Mouse (Mus musculus): ENCODE results near the gene Atp6v0e2.

DNA sequence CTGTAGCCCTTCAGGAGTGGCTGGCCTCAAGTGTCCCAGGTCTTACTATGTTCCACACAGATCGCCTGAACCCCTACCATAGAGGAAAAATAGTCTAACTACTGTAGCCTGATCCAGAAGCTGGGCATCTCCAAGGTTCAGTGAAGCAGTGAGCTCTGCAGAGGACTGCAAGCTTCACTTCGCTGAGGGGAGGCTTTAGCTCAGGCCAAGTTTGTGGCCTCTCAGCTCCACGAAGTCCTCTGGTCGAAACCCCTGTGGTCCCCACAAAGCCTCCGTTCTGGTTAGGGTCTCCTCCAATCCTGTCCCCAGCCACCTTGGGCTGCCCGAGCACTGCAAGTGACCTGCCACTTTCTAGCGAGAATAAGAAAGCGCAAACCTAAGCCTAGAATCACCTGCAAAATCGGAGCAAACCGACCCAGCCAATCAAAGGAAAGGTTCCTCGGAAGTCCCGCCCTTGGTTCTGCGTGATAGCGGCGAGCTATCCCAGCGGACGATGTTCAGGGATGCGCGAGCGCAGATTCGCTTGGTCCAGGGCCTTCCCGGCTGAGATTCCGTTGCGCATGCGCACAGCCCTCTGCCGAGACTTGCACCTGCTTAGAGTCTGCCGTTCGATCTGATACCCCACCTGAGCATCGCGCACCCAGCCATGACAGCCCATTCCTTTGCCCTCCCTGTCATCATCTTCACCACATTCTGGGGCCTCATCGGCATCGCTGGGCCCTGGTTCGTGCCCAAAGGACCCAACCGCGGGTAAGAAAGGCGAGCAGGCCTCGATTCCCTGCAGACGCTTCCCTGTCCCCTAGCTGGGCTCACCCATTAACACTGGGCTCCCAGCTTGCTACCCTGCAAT is at the start of gene Atp6v0e2:
- no peak for TF ChIP-seq CTCF (conservative IDR thresholded peaks at IDR 0.05 in 1 of 2, IDR thresholded peaks at IDR 0.05 in 1 of 2; ENCODE audit: low read depth in 2 of 2, low read length in 2 of 2)
- no peak for TF ChIP-seq MEF2A (IDR thresholded peaks at IDR 0.05; ENCODE audit: borderline replicate concordance, low read depth, low read length)
- no peak for TF ChIP-seq TCF12 (IDR thresholded peaks at IDR 0.05; ENCODE audit: low read depth, low read length)
- no peak for TF ChIP-seq RAD21 (IDR thresholded peaks at IDR 0.05; ENCODE audit: low read depth, low read length)
- no peak for TF ChIP-seq POLR2A (IDR thresholded peaks at IDR 0.05; ENCODE audit: low read depth, low read length)
- TF ChIP-seq MYC (IDR thresholded peaks at IDR 0.05; ENCODE audit: low read depth, low read length): no peak

Data from CH12.LX (cell line).